Mouse (Mus musculus) intestine, embryonic 16.5 days (tissue): Measurements from ENCODE around the gene Thrb. TPM values are rescaled to one million over a fixed set of nuclear protein-coding genes. Genes with fewer than 3 reads are reported as not detected.

Source experiments
- ATAC-seq: fragments of 200-750 bp; cut with Nextera tagmentation; 2 replicates; pipeline ENCODE4 v1.8.0; 2017; ENCODE audit warnings: moderate TSS enrichment, moderate library complexity
- H3K27ac ChIP-seq: fragments of 300-500 bp; sonication (generic); 2 replicates; pipeline ENCODE4 v1.5.1; 2014; ENCODE audit warnings: mild to moderate bottlenecking, low read length
- H3K27me3 ChIP-seq: fragments of 300-500 bp; sonication (generic); replicated peaks from 2 replicates; pipeline ENCODE4 v1.6.1; 2014; ENCODE audit warnings: low read length, control low read depth, mixed read lengths; ENCODE audit not compliant: control insufficient read depth, insufficient read depth
- H3K36me3 ChIP-seq: fragments of 300-500 bp; sonication (generic); 2 replicates; pipeline ENCODE4 v1.6.1; 2014; ENCODE audit warnings: low read length, control low read depth; ENCODE audit not compliant: control insufficient read depth, insufficient read depth
- H3K4me1 ChIP-seq: fragments of 300-500 bp; sonication (generic); 2 replicates; pipeline ENCODE4 v1.6.1; 2014; ENCODE audit warnings: low read length, control low read depth, mixed read lengths; ENCODE audit not compliant: control insufficient read depth, insufficient read depth
- H3K4me2 ChIP-seq: fragments of 300-500 bp; sonication (generic); 2 replicates; pipeline ENCODE4 v1.6.1; 2014; ENCODE audit warnings: low read depth, low read length, control low read depth
- H3K4me3 ChIP-seq: fragments of 300-500 bp; sonication (generic); 2 replicates; pipeline ENCODE4 v1.5.1; 2014; ENCODE audit warnings: mild to moderate bottlenecking, low read length
- H3K9ac ChIP-seq: fragments of 300-500 bp; sonication (generic); 2 replicates; pipeline ENCODE4 v1.6.1; 2014; ENCODE audit warnings: low read depth, low read length
- H3K9me3 ChIP-seq: fragments of 300-500 bp; sonication (generic); 2 replicates; pipeline ENCODE4 v1.6.1; 2016; ENCODE audit warnings: low read length, control low read depth; ENCODE audit not compliant: control insufficient read depth
- WGBS: fragments of 180-500 bp; shearing (Covaris S2); extraction: QIAGEN DNeasy Blood & Tissue Kit; methylation state at CpG from one replicate; pipeline ENCODE4 v1.1.7; 2014; 5-methylcytosine and 5-hydroxymethylcytosine counted together
- polyA plus RNA-seq: library from polyadenylated mRNA; unstranded; fragments of >200 nt; fragmentation: Nextera tagmentation; extraction: Ambion mirVana; gene quantifications from 2 replicates; pipeline ENCODE4 v1.2.1, GENCODE M21; 2015

The Thrb gene
- polyA plus RNA-seq, 1 experiment from 2014 or later, result 6.0 TPM

GRCm38 (mm10) chr14:17660329-17661099 lies 453 bp downstream of the Thrb start:
- Histone ChIP-seq H3K36me3 (no peaks in the 10 kb centered on the region), H3K27me3 (no peaks in the 10 kb centered on the region), H3K9me3 (no peaks in the 10 kb centered on the region), H3K4me1 (no peaks in the 10 kb centered on the region; the same call in 1 of the 2 replicates), H3K4me3 (peak overlapping the region; percentile 74), H3K4me2 (peak overlapping the region; percentile 97), H3K9ac (peak overlapping the region; percentile 78), H3K27ac (peak overlapping the region; percentile 74)
- under 1% methylated on average over 80 of the region's 82 CpGs for WGBS
- peak; percentile 94 for ATAC-seq

- H3K4me2 ChIP-seq, result peak overlapping the region; percentile 97
- ATAC-seq, result peak; percentile 63
- H3K4me3 ChIP-seq, result peak overlapping the region; percentile 74
- H3K9me3 ChIP-seq, result no peaks in the 10 kb centered on the region
- WGBS, result under 1% methylated on average over 16 of the region's 16 CpGs
- no peaks in the 10 kb centered on the region for H3K27me3 ChIP-seq
- peak overlapping the region; percentile 78 for H3K9ac ChIP-seq
- peak overlapping the region; percentile 41; the same call in 1 of the 2 replicates for H3K27ac ChIP-seq
- H3K4me1 ChIP-seq, result no peaks in the 10 kb centered on the region; the same call in 1 of the 2 replicates
- no peaks in the 10 kb centered on the region for H3K36me3 ChIP-seq
These were observed 1.1 kb downstream of the Thrb start for GRCm38 (mm10) chr14:17661100-17661521.

GRCm38 (mm10) chr14:17662087-17662486 lies 2.0 kb downstream of the Thrb start:
- Histone ChIP-seq H3K4me3 (no peak overlapping the region), H3K27me3 (no peaks in the 10 kb centered on the region), H3K9ac (no peak overlapping the region), H3K4me1 (no peaks in the 10 kb centered on the region; the same call in 1 of the 2 replicates), H3K36me3 (no peaks in the 10 kb centered on the region), H3K9me3 (no peaks in the 10 kb centered on the region), H3K4me2 (no peak overlapping the region), H3K27ac (no peak overlapping the region)
- ATAC-seq, result no peak
- 48% methylated on average over 5 of the region's 5 CpGs for WGBS

GRCm38 (mm10) chr14:17674335-17674734 lies 14.3 kb downstream of the Thrb start:
- Histone ChIP-seq H3K4me2 (no peak overlapping the region), H3K27ac (no peak overlapping the region), H3K9ac (no peak overlapping the region), H3K27me3 (no peaks in the 10 kb centered on the region), H3K4me3 (no peak overlapping the region), H3K36me3 (no peaks in the 10 kb centered on the region), H3K4me1 (no peaks in the 10 kb centered on the region), H3K9me3 (no peaks in the 10 kb centered on the region)
- WGBS, result 89% methylated on average over 1 of the region's 1 CpGs
- ATAC-seq, result no peak

- Histone ChIP-seq H3K27me3 (no peaks in the 10 kb centered on the region), H3K27ac (no peak overlapping the region), H3K4me2 (no peak overlapping the region), H3K9me3 (no peaks in the 10 kb centered on the region), H3K36me3 (no peaks in the 10 kb centered on the region), H3K4me1 (no peaks in the 10 kb centered on the region), H3K9ac (no peak overlapping the region), H3K4me3 (no peak overlapping the region)
- WGBS, result 87% methylated on average over 3 of the region's 3 CpGs
- ATAC-seq, result no peak
These were observed 15.2 kb downstream of the Thrb start for GRCm38 (mm10) chr14:17675214-17675613.

GRCm38 (mm10) chr14:17681479-17681878 lies 21.4 kb downstream of the Thrb start:
- Histone ChIP-seq H3K36me3 (no peaks in the 10 kb centered on the region), H3K4me1 (0 out of 2 replicates have a peak, but pooled peaks cover 3% of the 10 kb centered on the region), H3K4me3 (no peak overlapping the region), H3K4me2 (no peak overlapping the region), H3K9me3 (no peaks in the 10 kb centered on the region), H3K27me3 (no peaks in the 10 kb centered on the region), H3K27ac (no peak overlapping the region), H3K9ac (no peak overlapping the region)
- no peak for ATAC-seq

- ATAC-seq, result peak; percentile 19; the same call in 1 of the 2 replicates
- no peaks in the 10 kb centered on the region for H3K27me3 ChIP-seq
- no peak overlapping the region for H3K4me2 ChIP-seq
- H3K4me3 ChIP-seq, result no peak overlapping the region
- H3K4me1 ChIP-seq, result 0 out of 2 replicates have a peak, but pooled peaks cover 5% of the 10 kb centered on the region
- H3K36me3 ChIP-seq, result no peaks in the 10 kb centered on the region
- H3K9me3 ChIP-seq, result no peaks in the 10 kb centered on the region
- H3K27ac ChIP-seq, result no peak overlapping the region
- H3K9ac ChIP-seq, result no peak overlapping the region
- WGBS, result 70% methylated on average over 1 of the region's 1 CpGs
These were observed 24.8 kb downstream of the Thrb start for GRCm38 (mm10) chr14:17684881-17685280.

GRCm38 (mm10) chr14:17685491-17685890 lies 25.4 kb downstream of the Thrb start:
- WGBS, result 95% methylated on average over 3 of the region's 3 CpGs
- Histone ChIP-seq H3K27me3 (no peaks in the 10 kb centered on the region), H3K4me3 (no peak overlapping the region), H3K36me3 (no peaks in the 10 kb centered on the region), H3K9ac (no peak overlapping the region), H3K4me1 (0 out of 2 replicates have a peak, but pooled peaks cover 5% of the 10 kb centered on the region), H3K4me2 (no peak overlapping the region), H3K9me3 (no peaks in the 10 kb centered on the region), H3K27ac (no peak overlapping the region)
- no peak for ATAC-seq

GRCm38 (mm10) chr14:17686939-17687338 lies 26.9 kb downstream of the Thrb start:
- 50% methylated on average over 3 of the region's 3 CpGs for WGBS
- H3K4me3 ChIP-seq, result no peak overlapping the region
- H3K4me2 ChIP-seq, result no peak overlapping the region
- no peaks in the 10 kb centered on the region for H3K27me3 ChIP-seq
- H3K9me3 ChIP-seq, result no peaks in the 10 kb centered on the region
- H3K4me1 ChIP-seq, result 0 out of 2 replicates have a peak, but pooled peaks cover 5% of the 10 kb centered on the region
- H3K36me3 ChIP-seq, result no peaks in the 10 kb centered on the region
- peak; percentile 85 for ATAC-seq
- no peak overlapping the region for H3K27ac ChIP-seq
- no peak overlapping the region for H3K9ac ChIP-seq
